In the genomic region with DNA sequence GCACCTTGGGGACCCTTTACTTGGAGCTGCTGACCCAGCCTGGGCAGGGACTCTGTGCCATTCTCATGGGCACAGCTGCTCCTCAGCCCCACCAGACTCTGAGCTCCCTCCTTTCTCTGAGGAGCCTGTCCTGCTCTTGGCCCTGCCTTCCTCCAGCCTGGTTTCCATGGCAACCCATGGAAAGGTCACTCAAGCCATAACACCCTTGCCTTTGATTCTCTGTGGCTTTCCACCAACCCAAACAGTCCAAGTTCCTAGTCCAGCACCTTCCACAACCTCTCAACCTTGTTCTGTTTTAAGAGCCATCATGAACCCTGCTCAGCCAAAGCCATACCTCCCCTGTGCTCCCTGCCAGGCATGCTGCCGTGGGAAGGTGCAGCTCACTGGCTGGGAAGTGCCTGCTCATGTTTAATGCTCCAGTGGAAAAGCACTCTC, we compare ENCODE assay signal across 10 mouse cellular contexts. TPM values are rescaled to one million over a fixed set of nuclear protein-coding genes. Genes with fewer than 3 reads are reported as not detected.
A peak's percentile ranks its signal among the peaks of the same experiment; 100 is the strongest.
DNase-seq lines count a peak whose midpoint lies in the region; ATAC-seq lines count a peak whose summit lies in the region.
"Had no signal": no experiment of that assay in that cellular context is flagged by ENCODE, and none has a peak within 500 bp of the region (broad histone marks: within the 10 kb centered on the region; RNA-seq: fewer than 3 reads in every experiment).

No protein-coding gene starts in this region.

- 21% methylated on average over 1 of the region's 1 CpGs for WGBS in forebrain, embryonic 15.5 days
- WGBS in limb, embryonic 11.5 days: 0% methylated on average over 1 of the region's 1 CpGs
- 4% methylated on average over 1 of the region's 1 CpGs for whole genome bisulfite sequencing in neural tube, embryonic 14.5 days

- H3K36me3 ChIP-seq in forebrain, embryonic 15.5 days: peaks cover 69% of the 10 kb centered on the region
- no peaks in the 10 kb centered on the region for H3K36me3 ChIP-seq in limb, embryonic 11.5 days (ENCODE audit: control insufficient read depth, insufficient read depth, low read length)
- peaks cover 30% of the 10 kb centered on the region for H3K36me3 ChIP-seq in neural tube, embryonic 14.5 days (ENCODE audit: control insufficient read depth, insufficient read depth, low read length)
- H3K36me3 ChIP-seq: G1E had no signal

- 0 out of 2 replicates have a peak, but pooled peaks cover 12% of the 10 kb centered on the region for H3K4me1 ChIP-seq in forebrain, embryonic 15.5 days
- H3K4me1 ChIP-seq in limb, embryonic 11.5 days (ENCODE audit: control insufficient read depth, insufficient read depth, low read length): peaks cover 9% of the 10 kb centered on the region; the same call in 1 of the 2 replicates
- no peaks in the 10 kb centered on the region for H3K4me1 ChIP-seq in neural tube, embryonic 14.5 days (ENCODE audit: control insufficient read depth, insufficient read depth, low read length)

- DNase-seq in 3T3-L1 (ENCODE audit: low read depth, low spot score): peak; percentile 62
- peak; percentile 71 for DNase-seq in adrenal gland, postnatal 25 days
- peak; percentile 59 for DNase-seq in limb, embryonic 11.5 days (ENCODE audit: low spot score)
- no peak for DNase-seq in thymus, postnatal 4 days
- no peak for DNase-seq in layer of hippocampus, adult 9-11 months
- DNase-seq in layer of hippocampus, postnatal 25 days (ENCODE audit: extremely low spot score in 1 of 2, low spot score in 1 of 2): no peak

- H3K4me3 ChIP-seq in forebrain, embryonic 15.5 days: no peak overlapping the region
- no peak overlapping the region for H3K4me3 ChIP-seq in limb, embryonic 11.5 days (ENCODE audit: low read depth, low read length)
- no peak overlapping the region for H3K4me3 ChIP-seq in neural tube, embryonic 14.5 days (ENCODE audit: low read depth, low read length)

- H3K27ac ChIP-seq in forebrain, embryonic 15.5 days (replicated peaks): peak overlapping the region; percentile 27; the same call in 1 of the 2 replicates
- H3K27ac ChIP-seq in limb, embryonic 11.5 days (replicated peaks; ENCODE audit: low read depth, low read length): peak overlapping the region; percentile 11; the same call in 1 of the 2 replicates
- H3K27ac ChIP-seq in neural tube, embryonic 14.5 days (ENCODE audit: low read depth, low read length): no peak overlapping the region

- no peaks in the 10 kb centered on the region for H3K9me3 ChIP-seq in forebrain, embryonic 15.5 days
- H3K9me3 ChIP-seq in limb, embryonic 11.5 days (ENCODE audit: control insufficient read depth, low read length): no peaks in the 10 kb centered on the region
- H3K9me3 ChIP-seq in neural tube, embryonic 14.5 days (ENCODE audit: control insufficient read depth, low read length): no peaks in the 10 kb centered on the region
- H3K9me3 ChIP-seq: G1E had no signal

- peak; percentile 27; the same call in 1 of the 2 replicates for ATAC-seq in forebrain, embryonic 15.5 days (replicated peaks)
- peak; percentile 20; the same call in 1 of the 2 replicates for ATAC-seq in limb, embryonic 11.5 days (ENCODE audit: insufficient number of reproducible peaks, low FRiP score, low TSS enrichment, low read depth)
- ATAC-seq in neural tube, embryonic 14.5 days (ENCODE audit: low read depth): peak; percentile 51; the same call in 1 of the 2 replicates

- H3K4me2 ChIP-seq in forebrain, embryonic 15.5 days (replicated peaks): no peak overlapping the region
- no peak overlapping the region for H3K4me2 ChIP-seq in limb, embryonic 11.5 days (ENCODE audit: low read depth, severe bottlenecking)
- no peak overlapping the region for H3K4me2 ChIP-seq in neural tube, embryonic 14.5 days (ENCODE audit: low read depth, low read length)

- H3K9ac ChIP-seq in forebrain, embryonic 15.5 days (replicated peaks): no peak overlapping the region; the same call in 1 of the 2 replicates
- no peak overlapping the region for H3K9ac ChIP-seq in limb, embryonic 11.5 days (ENCODE audit: low read length)
- H3K9ac ChIP-seq in neural tube, embryonic 14.5 days (replicated peaks; ENCODE audit: low read depth, low read length): no peak overlapping the region

- H3K27me3 ChIP-seq in forebrain, embryonic 15.5 days: no peaks in the 10 kb centered on the region
- no peaks in the 10 kb centered on the region for H3K27me3 ChIP-seq in limb, embryonic 11.5 days (ENCODE audit: control insufficient read depth, insufficient read depth, low read length)
- no peaks in the 10 kb centered on the region for H3K27me3 ChIP-seq in neural tube, embryonic 14.5 days (ENCODE audit: control insufficient read depth, insufficient read depth, low read length)

RNA-seq across cellular contexts. Expression of gene 4933428G20Rik, which starts 23.7 kb away (rescaled TPM):
- not detected in 2 replicates for total RNA-seq in adrenal gland, postnatal 25 days (2021)
- 1.0 and 1.1 TPM in 2 replicates for polyA plus RNA-seq in forebrain, embryonic 15.5 days (2015; fragmentation: Nextera tagmentation; extraction: Ambion mirVana)
- 0.13 TPM in 1 of 2 replicates, not detected in the other for polyA plus RNA-seq in limb, embryonic 11.5 days (2014; fragmentation: Nextera tagmentation; extraction: Ambion mirVana)
- 0.26 and 0.33 TPM in 2 replicates for polyA plus RNA-seq in neural tube, embryonic 14.5 days (2014; fragmentation: Nextera tagmentation; extraction: Ambion mirVana)
- under 1 TPM in 1 of 2 experiments, not detected in 1; 0.20 TPM for total RNA-seq in layer of hippocampus, postnatal 25 days (2021)
- total RNA-seq: G1E had no signal
- polyA plus RNA-seq: G1E had no signal

RNA-seq across cellular contexts. Expression of gene Srcin1, which starts 52.1 kb away (rescaled TPM):
- 9.8 and 9.9 TPM in 2 replicates for total RNA-seq in adrenal gland, postnatal 25 days (2021)
- polyA plus RNA-seq in forebrain, embryonic 15.5 days (2015; fragmentation: Nextera tagmentation; extraction: Ambion mirVana): 10.8 and 11.6 TPM in 2 replicates
- polyA plus RNA-seq in limb, embryonic 11.5 days (2014; fragmentation: Nextera tagmentation; extraction: Ambion mirVana): 0.28 and 0.34 TPM in 2 replicates
- polyA plus RNA-seq in neural tube, embryonic 14.5 days (2014; fragmentation: Nextera tagmentation; extraction: Ambion mirVana): 7.6 and 8.1 TPM in 2 replicates
- total RNA-seq in layer of hippocampus, postnatal 25 days (2021): 100 to 1,000 TPM; 260 to 270 TPM
- polyA plus RNA-seq: liver, embryonic 16.5 days had no signal

Comparison
In these comparisons a context has a peak if more than half of its experiments do, and no peak if none do; other contexts are left out.
1. DNase-seq: peak in 3T3-L1 (single experiment), adrenal gland, postnatal 25 days (single experiment) and limb, embryonic 11.5 days (single experiment); none in thymus, postnatal 4 days (single experiment), layer of hippocampus, adult 9-11 months (single experiment) and layer of hippocampus, postnatal 25 days (0 of 2).
2. Peak in every context shown above with its lines, with median percentiles within 50 percentile points of each other: ATAC-seq.